Mouse (Mus musculus) embryonic facial prominence, embryonic 11.5 days (tissue): Measurements from ENCODE around the gene Dgke. TPM values are rescaled to one million over a fixed set of nuclear protein-coding genes. Genes with fewer than 3 reads are reported as not detected.

Experiments
- ATAC-seq: fragments of 200-750 bp; cut with Nextera tagmentation; replicated peaks from 2 replicates; pipeline ENCODE4 v1.8.0; 2017; ENCODE audit warnings: low read depth; ENCODE audit not compliant: insufficient number of reproducible peaks, low FRiP score, low TSS enrichment
- DNase-seq: peaks from one replicate; pipeline ENCODE4 v3.0.0-alpha.2; 2015; ENCODE audit warnings: low spot score
- H3K27ac ChIP-seq: fragments of 300-500 bp; sonication (generic); replicated peaks from 2 replicates; pipeline ENCODE4 v1.5.1; 2014; ENCODE audit warnings: mild to moderate bottlenecking, low read depth, low read length, control low read depth
- H3K27me3 ChIP-seq: fragments of 300-500 bp; sonication (generic); 2 replicates; pipeline ENCODE4 v1.6.1; 2014; ENCODE audit warnings: mild to moderate bottlenecking, low read length, moderate library complexity, mixed read lengths; ENCODE audit not compliant: control insufficient read depth, insufficient read depth
- H3K36me3 ChIP-seq: fragments of 300-500 bp; sonication (generic); replicated peaks from 2 replicates; pipeline ENCODE4 v1.6.1; 2014; ENCODE audit warnings: low read depth, mild to moderate bottlenecking, low read length, moderate library complexity, mixed read lengths; ENCODE audit not compliant: control insufficient read depth, insufficient read depth
- H3K4me1 ChIP-seq: fragments of 300-500 bp; sonication (generic); 2 replicates; pipeline ENCODE4 v1.6.1; 2014; ENCODE audit warnings: low read length, mixed read lengths; ENCODE audit not compliant: control insufficient read depth, insufficient read depth
- H3K4me2 ChIP-seq: fragments of 300-500 bp; sonication (generic); 2 replicates; pipeline ENCODE4 v1.6.1; 2014; ENCODE audit warnings: low read depth, mild to moderate bottlenecking, control low read depth, low read length, moderate library complexity
- H3K4me3 ChIP-seq: fragments of 300-500 bp; sonication (generic); 2 replicates; pipeline ENCODE4 v1.5.1; 2014; ENCODE audit warnings: low read depth, low read length, control low read depth
- H3K9ac ChIP-seq: fragments of 300-500 bp; sonication (generic); replicated peaks from 2 replicates; pipeline ENCODE4 v1.6.1; 2014; ENCODE audit warnings: mild to moderate bottlenecking, control low read depth, low read length
- H3K9me3 ChIP-seq: fragments of 300-500 bp; sonication (generic); replicated peaks from 2 replicates; pipeline ENCODE4 v1.6.1; 2016; ENCODE audit warnings: mild to moderate bottlenecking, low read length, inconsistent platforms, mixed read lengths; ENCODE audit not compliant: control insufficient read depth
- WGBS: fragments of 180-500 bp; shearing (Covaris S2); extraction: QIAGEN DNeasy Blood & Tissue Kit; methylation state at CpG from one replicate; pipeline ENCODE4 v1.1.7; 2014; 5-methylcytosine and 5-hydroxymethylcytosine counted together
- polyA plus RNA-seq: library from polyadenylated mRNA; unstranded; fragments of >200 nt; fragmentation: Nextera tagmentation; extraction: Ambion mirVana; gene quantifications from 2 replicates; pipeline ENCODE4 v1.2.1, GENCODE M21; 2014

Gene Dgke
- polyA plus RNA-seq, 1 experiment from 2014 or later: 3.7 TPM

DNA sequence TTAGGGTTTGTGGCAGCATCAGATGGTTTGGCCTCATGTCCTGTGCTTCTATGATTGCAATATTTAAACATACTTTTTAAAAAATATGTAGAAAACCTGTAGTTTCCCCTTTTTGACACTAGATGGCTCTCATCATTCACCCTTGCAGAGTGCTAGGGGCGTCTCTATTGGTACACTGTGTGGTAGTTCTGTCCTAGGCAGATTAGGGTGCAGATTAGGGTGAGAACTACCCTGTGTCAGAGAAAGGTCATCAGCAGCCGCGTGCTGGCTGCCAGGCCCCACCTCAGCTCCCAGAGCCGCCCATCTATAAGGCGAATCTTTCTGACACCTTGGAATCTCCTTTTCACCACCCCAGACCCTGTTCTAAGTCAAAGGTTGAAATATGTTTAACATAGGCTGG, 77.1 kb downstream of the Dgke start:
- H3K27me3 ChIP-seq: no peaks in the 10 kb centered on the region
- no peaks in the 10 kb centered on the region; the same call in 1 of the 2 replicates for H3K36me3 ChIP-seq
- no peak overlapping the region for H3K9ac ChIP-seq
- H3K4me1 ChIP-seq: no peaks in the 10 kb centered on the region
- H3K4me2 ChIP-seq: no peak overlapping the region
- no peak overlapping the region for H3K27ac ChIP-seq
- ATAC-seq (no peak), DNase-seq (peak; percentile 66)
- H3K4me3 ChIP-seq: no peak overlapping the region
- H3K9me3 ChIP-seq: no peaks in the 10 kb centered on the region
- WGBS: 69% methylated on average over 5 of the region's 5 CpGs

DNA sequence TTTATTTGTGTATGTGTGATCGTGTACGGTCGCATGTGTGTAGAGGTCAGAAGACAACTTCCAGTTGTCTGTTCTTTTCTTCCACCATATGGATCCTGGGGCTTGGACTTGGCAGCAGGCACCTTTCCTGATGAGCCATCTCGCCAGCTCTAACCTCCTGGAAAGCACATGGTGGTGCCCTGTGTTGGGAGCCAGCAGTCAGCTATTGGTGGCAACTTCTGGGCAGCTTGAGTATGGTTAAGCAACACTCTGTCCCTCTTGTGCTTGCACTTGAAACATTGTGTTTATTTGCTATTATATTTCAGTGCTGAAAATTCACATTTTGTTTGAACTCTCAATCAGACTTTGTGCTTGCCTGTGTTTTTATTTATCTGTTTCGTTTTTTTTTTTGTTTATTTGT, 77.7 kb downstream of the Dgke start:
- no peak for ATAC-seq
- no peak overlapping the region for H3K27ac ChIP-seq

DNA sequence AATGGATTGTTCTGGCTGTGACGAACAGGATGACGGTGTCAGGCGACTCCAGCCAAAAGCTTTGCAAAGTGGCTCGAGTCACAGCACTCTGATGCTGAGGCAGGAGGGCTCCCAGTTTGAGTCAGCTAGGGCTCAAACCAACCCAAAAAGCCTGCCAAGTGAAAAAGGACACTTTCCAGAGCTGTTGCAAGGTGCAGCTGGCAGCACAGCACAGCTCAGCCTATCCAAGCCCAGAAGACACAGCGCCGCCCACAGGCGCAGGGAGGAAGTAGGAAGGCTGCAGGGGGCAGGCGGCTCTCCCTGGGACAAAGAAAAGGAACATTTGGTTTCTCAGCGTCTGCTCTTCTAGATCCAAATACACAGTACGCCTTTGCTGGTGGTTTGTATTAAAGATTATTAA, 80.0 kb downstream of the Dgke start:
- Histone ChIP-seq H3K36me3 (no peaks in the 10 kb centered on the region; the same call in 1 of the 2 replicates), H3K4me2 (no peak overlapping the region)

More for the DNA sequence above, 77.7 kb downstream of the Dgke start:
- no peak for DNase-seq
- Histone ChIP-seq H3K36me3 (no peaks in the 10 kb centered on the region; the same call in 1 of the 2 replicates), H3K9ac (no peak overlapping the region), H3K4me2 (no peak overlapping the region), H3K4me3 (no peak overlapping the region), H3K4me1 (no peaks in the 10 kb centered on the region), H3K27me3 (no peaks in the 10 kb centered on the region), H3K9me3 (no peaks in the 10 kb centered on the region)
- 78% methylated on average over 5 of the region's 5 CpGs for WGBS

More for the DNA sequence above, 80.0 kb downstream of the Dgke start:
- Histone ChIP-seq H3K9me3 (no peaks in the 10 kb centered on the region), H3K27me3 (no peaks in the 10 kb centered on the region), H3K4me1 (no peaks in the 10 kb centered on the region), H3K4me3 (no peak overlapping the region), H3K9ac (no peak overlapping the region), H3K27ac (no peak overlapping the region)
- ATAC-seq: no peak
- WGBS: 85% methylated on average over 10 of the region's 10 CpGs
- no peak for DNase-seq

Other genes starting within 250 kb of the Dgke start
- 9.6 and 12.3 TPM in 2 replicates for gene Akap1, start 202.3 kb downstream of the Dgke start, polyA plus RNA-seq
- 81.7 and 84.3 TPM in 2 replicates for gene Scpep1, start 111.4 kb downstream of the Dgke start, polyA plus RNA-seq
- not detected in 2 replicates for gene Elobl, start 99.9 kb downstream of the Dgke start, polyA plus RNA-seq
- 22.2 and 24.3 TPM in 2 replicates for gene Coil, start 96.6 kb downstream of the Dgke start, polyA plus RNA-seq
- gene Trim25, start 67.5 kb downstream of the Dgke start, polyA plus RNA-seq: 2.6 and 2.9 TPM in 2 replicates
- not detected in 2 replicates for gene Gm525, start 7.0 kb upstream of the Dgke start, polyA plus RNA-seq
- gene Nog, start 235.5 kb upstream of the Dgke start, polyA plus RNA-seq: 3.0 and 3.4 TPM in 2 replicates